Mouse (Mus musculus) erythroblast, embryonic 14.5 days (primary cell): Measurements from ENCODE around the gene Inpp4b.

Experiments used
- GATA1 ChIP-seq: IDR thresholded peaks from 2 replicates; pipeline ENCODE4 v1.6.1; 2012; ENCODE audit warnings: low read length, inconsistent platforms, mixed read lengths
- TAL1 ChIP-seq: IDR thresholded peaks from 3 replicates; pipeline ENCODE4 v1.6.1; 2012; ENCODE audit warnings: low read length, inconsistent platforms, mixed read lengths

- no peak for TF ChIP-seq TAL1
- TF ChIP-seq GATA1 = no peak
Measured at GRCm38 (mm10) chr8:81702038-81702437, 359.7 kb downstream of the Inpp4b start.
